Mouse (Mus musculus) kidney, postnatal 0 days (tissue): ENCODE measurements around the gene Plcg2. TPM values are rescaled to one million over a fixed set of nuclear protein-coding genes. Genes with fewer than 3 reads are reported as not detected.

Experiments used
- ATAC-seq: fragments of 200-750 bp; cut with Nextera tagmentation; replicated peaks from 2 replicates; pipeline ENCODE4 v1.8.0; 2017; ENCODE audit warnings: low read depth, moderate number of reproducible peaks, moderate TSS enrichment, moderate library complexity; ENCODE audit not compliant: low FRiP score
- DNase-seq: peaks from one replicate; pipeline ENCODE4 v3.0.0-alpha.2; 2016; ENCODE audit warnings: low spot score
- H3K27ac ChIP-seq: fragments of 300-500 bp; sonication (generic); 2 replicates; pipeline ENCODE4 v1.5.1; 2014; ENCODE audit warnings: mild to moderate bottlenecking
- H3K27me3 ChIP-seq: fragments of 300-500 bp; sonication (generic); 2 replicates; pipeline ENCODE4 v1.6.1; 2014; ENCODE audit warnings: low read length, mixed read lengths; ENCODE audit not compliant: insufficient read depth
- H3K36me3 ChIP-seq: fragments of 300-500 bp; sonication (generic); 2 replicates; pipeline ENCODE4 v1.6.1; 2014; ENCODE audit warnings: low read length, mixed read lengths; ENCODE audit not compliant: insufficient read depth
- H3K4me1 ChIP-seq: fragments of 300-500 bp; sonication (generic); replicated peaks from 2 replicates; pipeline ENCODE4 v1.6.1; 2014; ENCODE audit warnings: antibody characterized with exemption, low read length, mixed read lengths; ENCODE audit not compliant: insufficient read depth
- H3K4me2 ChIP-seq: fragments of 300-500 bp; sonication (generic); 2 replicates; pipeline ENCODE4 v1.6.1; 2014; ENCODE audit warnings: mild to moderate bottlenecking, low read length, moderate library complexity, mixed read lengths
- H3K4me3 ChIP-seq: fragments of 300-500 bp; sonication (generic); replicated peaks from 2 replicates; pipeline ENCODE4 v1.5.1; 2014; ENCODE audit warnings: low read depth, low read length
- H3K9ac ChIP-seq: fragments of 300-500 bp; sonication (generic); 2 replicates; pipeline ENCODE4 v1.6.1; 2014; ENCODE audit warnings: low read depth, low read length
- H3K9me3 ChIP-seq: fragments of 300-500 bp; sonication (generic); replicated peaks from 2 replicates; pipeline ENCODE4 v1.6.1; 2016; ENCODE audit warnings: low read length, inconsistent platforms, mixed read lengths
- CTCF ChIP-seq: IDR thresholded peaks from 2 replicates; pipeline ENCODE4 v1.5.1; 2016; ENCODE audit warnings: antibody characterized with exemption, low read depth, mild to moderate bottlenecking, moderate library complexity
- WGBS: fragments of 180-500 bp; shearing (Covaris S2); extraction: QIAGEN DNeasy Blood & Tissue Kit; methylation state at CpG from one replicate; pipeline ENCODE4 v1.1.7; 2014; 5-methylcytosine and 5-hydroxymethylcytosine counted together
- microRNA-seq: library from miRNA; unstranded; fragments of <30 nt; microRNA quantifications from one replicate; pipeline ENCODE4, GENCODE M21; 2016
- polyA plus RNA-seq: library from polyadenylated mRNA; unstranded; fragments of >200 nt; fragmentation: Nextera tagmentation; extraction: Ambion mirVana; gene quantifications from 2 replicates; pipeline ENCODE4 v1.2.1, GENCODE M21; 2015

Plcg2 gene
- polyA plus RNA-seq, 1 experiment from 2014 or later = 7.3 TPM

DNA sequence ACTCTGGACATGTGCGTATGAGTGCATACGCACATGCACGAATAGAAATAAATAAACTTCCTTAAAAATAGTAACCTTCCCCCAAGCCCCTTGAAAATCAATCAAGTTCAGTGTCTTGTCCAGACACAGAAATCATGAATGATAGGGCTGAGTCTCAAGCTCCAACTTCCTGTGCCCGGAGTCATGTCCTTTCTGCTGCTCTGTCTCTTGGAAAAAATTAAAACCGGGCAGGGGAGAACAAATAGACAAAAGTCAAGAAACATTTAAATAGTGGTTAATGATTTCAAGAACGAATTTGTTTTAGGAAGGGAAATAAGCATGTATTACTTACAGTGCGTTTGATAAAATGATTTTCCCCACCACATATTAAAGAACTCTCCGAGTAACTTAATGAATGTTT lies 178.9 kb downstream of the Plcg2 start:
- TF ChIP-seq CTCF = no peak
- ATAC-seq = no peak
- WGBS = 68% methylated on average over 8 of the region's 8 CpGs

DNA sequence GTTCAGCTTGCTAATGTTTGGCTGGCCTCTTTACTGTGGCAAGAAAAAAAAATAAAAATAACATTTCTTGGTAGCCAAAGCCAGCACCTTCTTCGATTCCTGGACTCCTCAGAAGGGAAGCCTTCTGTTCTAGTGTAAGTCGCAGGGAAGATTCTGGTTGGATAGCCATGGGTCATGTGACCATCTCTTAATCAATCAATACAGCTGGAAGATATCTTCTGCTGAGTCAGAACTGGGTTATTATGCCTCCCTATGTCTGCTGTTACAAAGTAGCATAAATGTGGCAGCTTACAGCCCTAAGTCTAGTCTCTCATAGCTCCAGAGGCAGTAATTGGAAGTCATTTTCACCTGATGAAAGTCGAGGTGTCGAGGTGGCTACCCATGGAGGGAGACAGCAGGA lies 180.6 kb downstream of the Plcg2 start:
- Histone ChIP-seq H3K9me3 (no peaks in the 10 kb centered on the region), H3K4me3 (no peak overlapping the region), H3K27ac (no peak overlapping the region), H3K4me1 (no peaks in the 10 kb centered on the region), H3K36me3 (no peaks in the 10 kb centered on the region), H3K9ac (no peak overlapping the region), H3K4me2 (no peak overlapping the region), H3K27me3 (no peaks in the 10 kb centered on the region)
- no peak for TF ChIP-seq CTCF
- ATAC-seq = no peak
- no peak for DNase-seq
- WGBS = 71% methylated on average over 4 of the region's 4 CpGs

More for the DNA sequence above, 178.9 kb downstream of the Plcg2 start:
- no peak overlapping the region for H3K4me2 ChIP-seq
- H3K4me1 ChIP-seq = no peaks in the 10 kb centered on the region
- no peak overlapping the region for H3K27ac ChIP-seq
- H3K36me3 ChIP-seq = no peaks in the 10 kb centered on the region
- DNase-seq = no peak
- H3K27me3 ChIP-seq = no peaks in the 10 kb centered on the region
- H3K4me3 ChIP-seq = no peak overlapping the region
- no peak overlapping the region for H3K9ac ChIP-seq
- H3K9me3 ChIP-seq = no peaks in the 10 kb centered on the region

DNA sequence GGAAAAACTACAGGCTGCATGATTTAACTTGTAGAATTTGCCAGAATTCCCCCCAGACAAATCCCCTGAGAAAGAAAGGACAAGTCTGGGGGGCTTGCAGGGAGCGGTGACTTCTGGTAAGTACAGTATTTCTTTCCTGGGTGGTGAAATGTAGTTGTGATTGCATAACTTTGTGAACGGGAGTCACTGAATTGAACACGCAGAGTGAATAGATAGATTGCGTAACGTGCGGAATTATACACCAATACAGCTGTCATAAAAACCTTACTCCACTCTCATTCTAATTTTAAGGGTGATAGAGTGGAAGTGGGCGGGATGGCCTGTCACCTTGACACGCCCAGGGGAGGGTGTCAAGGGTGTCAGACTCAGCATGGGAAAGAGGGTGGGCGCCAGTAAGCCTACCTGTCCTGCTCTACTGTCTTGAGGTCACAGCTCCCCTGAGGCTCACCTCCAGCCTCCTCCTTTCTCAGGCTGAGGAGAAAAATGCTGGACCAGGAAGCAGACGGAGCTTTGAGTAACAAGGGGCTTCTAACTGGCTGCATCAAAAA lies 185.9 kb downstream of the Plcg2 start:
- Histone ChIP-seq H3K9me3 (no peaks in the 10 kb centered on the region), H3K4me2 (no peak overlapping the region), H3K36me3 (no peaks in the 10 kb centered on the region), H3K4me3 (no peak overlapping the region), H3K4me1 (no peaks in the 10 kb centered on the region), H3K27ac (no peak overlapping the region), H3K9ac (no peak overlapping the region), H3K27me3 (no peaks in the 10 kb centered on the region)
- DNase-seq (no peak), ATAC-seq (no peak)
- TF ChIP-seq CTCF = no peak
- WGBS = 28% methylated on average over 10 of the region's 10 CpGs

DNA sequence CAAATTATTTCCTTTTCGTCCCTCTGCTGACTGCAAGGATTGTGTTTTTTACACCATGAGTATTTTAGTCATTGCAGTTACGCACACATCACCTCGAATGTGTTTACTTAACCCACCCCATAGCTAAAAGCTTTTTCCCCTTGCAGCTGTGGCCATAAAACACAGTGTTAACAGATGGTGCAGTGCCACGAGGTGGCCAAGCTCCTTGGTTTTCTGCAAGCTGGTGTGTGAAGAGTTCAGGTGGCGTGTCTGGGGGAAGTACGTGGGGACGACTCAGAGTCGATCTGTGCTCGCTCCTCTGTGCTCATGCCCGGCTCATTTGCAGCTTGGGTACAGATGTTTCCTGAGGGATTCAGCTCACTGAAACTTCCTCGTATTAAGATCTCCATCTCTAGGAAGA lies 186.4 kb downstream of the Plcg2 start:
- no peak overlapping the region for H3K27ac ChIP-seq
- no peaks in the 10 kb centered on the region for H3K9me3 ChIP-seq
- WGBS = 11% methylated on average over 11 of the region's 11 CpGs
- no peaks in the 10 kb centered on the region for H3K27me3 ChIP-seq
- no peak for TF ChIP-seq CTCF
- no peak overlapping the region for H3K4me2 ChIP-seq
- ATAC-seq (no peak), DNase-seq (no peak)
- H3K4me1 ChIP-seq = no peaks in the 10 kb centered on the region
- no peaks in the 10 kb centered on the region for H3K36me3 ChIP-seq
- no peak overlapping the region for H3K9ac ChIP-seq
- no peak overlapping the region for H3K4me3 ChIP-seq

Small RNAs within 50 kb of the gene (microRNA-seq; reads per million reads assigned to microRNA genes)
- gene Gm27361 (not detected), gene Mir7077 (not detected), gene Mir7078 (not detected)

Other genes with a start within 250 kb of the Plcg2 start
- 31.3 and 36.8 TPM in 2 replicates for gene Cmip, start 241.2 kb upstream of the Plcg2 start, polyA plus RNA-seq
- 3.5 and 4.1 TPM in 2 replicates for gene Sdr42e1, start 175.4 kb downstream of the Plcg2 start, polyA plus RNA-seq
- gene Hsd17b2, start 203.6 kb downstream of the Plcg2 start, polyA plus RNA-seq = 23.0 and 29.2 TPM in 2 replicates